Mouse (Mus musculus): Measurements from ENCODE around the gene Tbxa2r. TPM values are rescaled to one million over a fixed set of nuclear protein-coding genes. Genes with fewer than 3 reads are reported as not detected.

Gene Tbxa2r
- polyA plus RNA-seq, 1 experiment from 2014 or later, result 18.3 TPM

DNA sequence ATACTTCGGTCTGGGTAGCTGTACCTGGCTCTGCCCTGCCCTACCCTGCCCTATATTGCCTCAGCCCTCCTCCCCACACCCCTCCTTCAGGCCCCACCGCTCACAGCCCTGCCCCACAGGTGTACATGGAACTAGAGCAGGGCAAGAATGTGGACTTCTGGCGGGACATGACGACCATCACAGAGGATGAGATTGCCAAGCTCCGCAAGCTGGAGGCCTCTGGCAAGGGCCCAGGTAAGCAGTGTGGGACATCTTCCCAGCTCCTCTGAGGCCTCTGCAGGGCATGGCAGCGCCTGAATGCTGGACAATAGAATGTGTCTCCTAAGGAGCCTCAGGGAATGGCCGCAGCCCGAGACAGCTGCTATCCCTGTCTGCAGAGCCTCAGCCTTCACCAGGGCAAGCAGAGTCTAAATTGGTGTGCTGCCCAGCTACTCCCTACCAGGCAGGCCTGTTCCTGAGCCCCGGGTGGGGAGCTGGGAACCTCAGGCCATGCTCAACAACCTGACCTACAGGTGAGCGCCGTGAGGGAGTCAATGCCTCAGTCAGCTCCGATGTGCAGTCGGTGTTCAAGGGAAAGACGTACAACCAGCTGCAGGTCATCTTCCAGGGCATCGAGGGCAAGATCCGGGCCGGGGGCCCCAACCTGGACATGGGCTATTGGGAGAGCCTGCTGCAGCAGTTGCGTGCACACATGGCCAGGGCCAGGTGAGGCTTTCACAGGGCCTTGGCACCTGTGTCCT, 4.6 kb upstream of the Tbxa2r start:
- peaks cover 48% of the 10 kb centered on the region for H3K4me1 ChIP-seq
- no peak overlapping the region for H3K27ac ChIP-seq
- 93% methylated on average over 18 of the region's 18 CpGs for WGBS
- no peaks in the 10 kb centered on the region for H3K27me3 ChIP-seq
- peaks cover 55% of the 10 kb centered on the region for H3K36me3 ChIP-seq
- no peak overlapping the region for H3K9ac ChIP-seq
- H3K4me2 ChIP-seq, result no peak overlapping the region
- no peaks in the 10 kb centered on the region for H3K9me3 ChIP-seq (replicated peaks)
- no peak overlapping the region for H3K4me3 ChIP-seq (replicated peaks)
- no peak for ATAC-seq (replicated peaks; ENCODE audit: low FRiP score)

GRCm38 (mm10) chr10:81325176-81325575, 3.4 kb upstream of the Tbxa2r start:
- WGBS, result 88% methylated on average over 21 of the region's 21 CpGs
- Histone ChIP-seq H3K4me1 (peaks cover 50% of the 10 kb centered on the region), H3K36me3 (peaks cover 54% of the 10 kb centered on the region), H3K9me3 (replicated peaks) (no peaks in the 10 kb centered on the region), H3K27me3 (no peaks in the 10 kb centered on the region), H3K4me2 (no peak overlapping the region), H3K9ac (no peak overlapping the region), H3K4me3 (replicated peaks) (no peak overlapping the region), H3K27ac (0 out of 2 replicates have a peak overlapping the region, but pooled peaks have one; percentile 22)
- ATAC-seq (replicated peaks; ENCODE audit: low FRiP score), result no peak

- ATAC-seq (replicated peaks; ENCODE audit: low FRiP score), result no peak
- H3K27me3 ChIP-seq, result no peaks in the 10 kb centered on the region
- H3K4me2 ChIP-seq, result no peak overlapping the region
- H3K9me3 ChIP-seq (replicated peaks), result no peaks in the 10 kb centered on the region
- no peak overlapping the region for H3K4me3 ChIP-seq (replicated peaks)
- peaks cover 54% of the 10 kb centered on the region for H3K36me3 ChIP-seq
- peaks cover 52% of the 10 kb centered on the region for H3K4me1 ChIP-seq
- no peak overlapping the region for H3K9ac ChIP-seq
- peak overlapping the region; percentile 28 for H3K27ac ChIP-seq
- 91% methylated on average over 18 of the region's 18 CpGs for WGBS
These were observed 2.8 kb upstream of the Tbxa2r start for GRCm38 (mm10) chr10:81325781-81326180.

- Histone ChIP-seq H3K36me3 (peaks cover 54% of the 10 kb centered on the region), H3K4me3 (replicated peaks) (no peak overlapping the region), H3K27me3 (no peaks in the 10 kb centered on the region), H3K9ac (no peak overlapping the region), H3K4me1 (peaks cover 53% of the 10 kb centered on the region), H3K4me2 (no peak overlapping the region), H3K27ac (peak overlapping the region; percentile 87), H3K9me3 (replicated peaks) (no peaks in the 10 kb centered on the region)
- 77% methylated on average over 6 of the region's 6 CpGs for WGBS
- no peak for ATAC-seq (replicated peaks; ENCODE audit: low FRiP score)
These were observed 1.7 kb upstream of the Tbxa2r start for GRCm38 (mm10) chr10:81326858-81327257.

DNA sequence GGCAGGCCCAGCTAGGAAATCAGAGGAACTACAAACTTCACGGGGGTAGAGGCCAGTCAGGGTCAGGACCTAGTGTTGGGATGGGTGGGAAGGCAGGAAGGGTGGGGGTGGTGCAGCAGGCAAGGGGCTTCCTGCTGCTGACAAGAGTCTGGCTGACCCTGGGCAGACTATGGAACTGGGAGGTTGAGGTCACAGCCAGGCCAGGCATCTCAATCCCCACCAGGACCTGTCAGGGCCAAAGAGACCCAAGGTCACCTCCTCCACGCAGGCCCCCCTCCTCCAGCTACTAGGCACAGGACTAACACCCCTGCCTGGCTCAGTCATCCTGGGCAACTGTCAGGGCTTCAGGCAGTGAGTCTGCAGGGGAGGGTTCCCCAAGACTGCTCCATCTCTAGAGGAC, 572 bp upstream of the Tbxa2r start:
- H3K4me2 ChIP-seq, result peak overlapping the region; percentile 49
- H3K27me3 ChIP-seq, result peaks cover 9% of the 10 kb centered on the region; the same call in 1 of the 2 replicates
- 0 out of 2 replicates have a peak overlapping the region, but pooled peaks have one; percentile 14 for H3K9ac ChIP-seq
- 0 out of 2 replicates have a peak overlapping the region, but pooled peaks have one; percentile 25 for H3K4me3 ChIP-seq (replicated peaks)
- ATAC-seq (replicated peaks; ENCODE audit: low FRiP score), result no peak
- peaks cover 44% of the 10 kb centered on the region for H3K36me3 ChIP-seq
- H3K27ac ChIP-seq, result peak overlapping the region; percentile 87
- H3K4me1 ChIP-seq, result peaks cover 50% of the 10 kb centered on the region
- 21% methylated on average over 2 of the region's 2 CpGs for WGBS
- no peaks in the 10 kb centered on the region for H3K9me3 ChIP-seq (replicated peaks)

DNA sequence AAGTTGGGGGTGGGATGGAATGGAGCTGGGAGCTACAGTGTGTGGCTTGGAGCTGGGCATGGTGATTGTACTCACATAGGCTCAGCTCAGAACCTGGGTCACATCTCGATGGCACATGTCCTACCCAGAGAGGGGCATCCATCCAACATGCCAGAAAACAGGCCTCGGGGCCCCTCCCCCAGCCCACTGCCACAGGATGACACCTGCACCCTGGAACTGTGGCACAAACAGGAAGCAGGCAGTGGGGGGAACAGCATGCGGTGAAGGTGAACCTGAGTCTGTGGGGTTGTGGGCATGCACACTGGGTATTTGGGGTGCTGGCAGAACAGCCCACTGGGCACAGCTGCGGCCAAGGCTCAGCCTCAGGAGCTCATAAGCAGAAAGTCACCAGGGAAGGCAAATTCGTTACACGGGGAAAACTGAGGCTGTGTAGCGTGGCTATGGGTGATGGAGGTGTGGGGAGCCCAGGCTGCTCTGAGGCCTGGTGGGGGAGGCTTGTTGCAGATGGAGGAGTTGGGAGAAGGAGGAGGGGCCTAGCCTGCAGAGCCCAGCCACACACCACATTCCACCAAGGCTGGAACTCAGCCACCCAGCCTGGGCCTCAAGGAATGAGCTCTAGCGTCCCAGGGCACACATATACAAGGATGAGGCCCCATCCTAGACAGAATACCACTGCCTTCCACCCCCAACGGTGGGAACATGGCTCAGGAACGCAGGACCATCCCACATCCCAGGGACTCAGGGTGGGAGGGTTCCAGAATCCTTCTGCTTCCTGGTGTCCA, 854 bp downstream of the Tbxa2r start:
- Histone ChIP-seq H3K9ac (peak overlapping the region; percentile 11), H3K4me1 (peaks cover 47% of the 10 kb centered on the region), H3K36me3 (peaks cover 30% of the 10 kb centered on the region), H3K4me3 (replicated peaks) (peak overlapping the region; percentile 25), H3K27ac (peak overlapping the region; percentile 87), H3K27me3 (peaks cover 15% of the 10 kb centered on the region; the same call in 1 of the 2 replicates), H3K4me2 (peak overlapping the region; percentile 49), H3K9me3 (replicated peaks) (no peaks in the 10 kb centered on the region)
- ATAC-seq (replicated peaks; ENCODE audit: low FRiP score), result peak; percentile 61
- whole genome bisulfite sequencing, result 48% methylated on average over 10 of the region's 10 CpGs

DNA sequence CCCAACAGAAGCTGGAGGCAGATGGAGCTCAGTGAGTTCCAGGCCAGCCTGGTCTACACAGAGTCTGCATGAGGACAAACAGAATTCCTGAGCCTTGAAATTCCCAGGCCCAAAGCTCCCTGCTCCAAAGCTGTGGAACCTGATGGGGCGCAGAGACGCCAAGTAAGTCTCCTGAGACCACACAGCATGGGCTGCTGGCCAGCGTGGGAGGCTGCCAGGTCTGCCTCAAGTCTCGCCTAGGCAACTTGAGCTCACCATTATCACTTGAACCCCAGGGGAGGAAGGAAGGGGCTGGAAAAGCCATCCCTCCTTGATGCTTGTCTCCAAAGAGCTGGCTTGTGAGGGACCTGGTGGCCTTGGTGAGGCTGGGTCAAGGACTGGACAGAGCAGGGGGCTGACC, 1.5 kb downstream of the Tbxa2r start:
- H3K9ac ChIP-seq, result peak overlapping the region; percentile 11; the same call in 1 of the 2 replicates
- ATAC-seq (replicated peaks; ENCODE audit: low FRiP score), result no peak
- peak overlapping the region; percentile 87 for H3K27ac ChIP-seq
- H3K4me2 ChIP-seq, result peak overlapping the region; percentile 49
- H3K36me3 ChIP-seq, result peaks cover 24% of the 10 kb centered on the region
- H3K4me3 ChIP-seq (replicated peaks), result peak overlapping the region; percentile 25
- peaks cover 15% of the 10 kb centered on the region; the same call in 1 of the 2 replicates for H3K27me3 ChIP-seq
- peaks cover 54% of the 10 kb centered on the region for H3K4me1 ChIP-seq
- no peaks in the 10 kb centered on the region for H3K9me3 ChIP-seq (replicated peaks)
- 64% methylated on average over 4 of the region's 4 CpGs for WGBS

GRCm38 (mm10) chr10:81332277-81332676, 3.7 kb downstream of the Tbxa2r start:
- Histone ChIP-seq H3K36me3 (peaks cover under 1% of the 10 kb centered on the region), H3K27me3 (peaks cover 16% of the 10 kb centered on the region; the same call in 1 of the 2 replicates), H3K4me3 (replicated peaks) (peak overlapping the region; percentile 27), H3K4me2 (peak overlapping the region; percentile 50), H3K9me3 (replicated peaks) (no peaks in the 10 kb centered on the region), H3K4me1 (peaks cover 66% of the 10 kb centered on the region), H3K27ac (no peak overlapping the region), H3K9ac (peak overlapping the region; percentile 21; the same call in 1 of the 2 replicates)
- 24% methylated on average over 29 of the region's 29 CpGs for WGBS
- no peak for ATAC-seq (replicated peaks; ENCODE audit: low FRiP score)

- H3K9ac ChIP-seq, result no peak overlapping the region
- peaks cover 29% of the 10 kb centered on the region for H3K27me3 ChIP-seq
- 50% methylated on average over 11 of the region's 11 CpGs for WGBS
- no peaks in the 10 kb centered on the region for H3K36me3 ChIP-seq
- peak overlapping the region; percentile 83 for H3K27ac ChIP-seq
- H3K9me3 ChIP-seq (replicated peaks), result no peaks in the 10 kb centered on the region
- 0 out of 2 replicates have a peak overlapping the region, but pooled peaks have one; percentile 30 for H3K4me2 ChIP-seq
- H3K4me3 ChIP-seq (replicated peaks), result no peak overlapping the region
- no peak for ATAC-seq (replicated peaks; ENCODE audit: low FRiP score)
- H3K4me1 ChIP-seq, result peaks cover 53% of the 10 kb centered on the region
These were observed 5.8 kb downstream of the Tbxa2r start for GRCm38 (mm10) chr10:81334324-81334723.

- peaks cover 33% of the 10 kb centered on the region for H3K27me3 ChIP-seq
- ATAC-seq (replicated peaks; ENCODE audit: low FRiP score), result peak; percentile 63
- H3K9me3 ChIP-seq (replicated peaks), result no peaks in the 10 kb centered on the region
- WGBS, result 28% methylated on average over 19 of the region's 19 CpGs
- H3K36me3 ChIP-seq, result no peaks in the 10 kb centered on the region
- H3K9ac ChIP-seq, result no peak overlapping the region
- peaks cover 45% of the 10 kb centered on the region for H3K4me1 ChIP-seq
- peak overlapping the region; percentile 30; the same call in 1 of the 2 replicates for H3K4me2 ChIP-seq
- peak overlapping the region; percentile 84 for H3K27ac ChIP-seq
- no peak overlapping the region for H3K4me3 ChIP-seq (replicated peaks)
These were observed 7.1 kb downstream of the Tbxa2r start for GRCm38 (mm10) chr10:81335393-81336340.

DNA sequence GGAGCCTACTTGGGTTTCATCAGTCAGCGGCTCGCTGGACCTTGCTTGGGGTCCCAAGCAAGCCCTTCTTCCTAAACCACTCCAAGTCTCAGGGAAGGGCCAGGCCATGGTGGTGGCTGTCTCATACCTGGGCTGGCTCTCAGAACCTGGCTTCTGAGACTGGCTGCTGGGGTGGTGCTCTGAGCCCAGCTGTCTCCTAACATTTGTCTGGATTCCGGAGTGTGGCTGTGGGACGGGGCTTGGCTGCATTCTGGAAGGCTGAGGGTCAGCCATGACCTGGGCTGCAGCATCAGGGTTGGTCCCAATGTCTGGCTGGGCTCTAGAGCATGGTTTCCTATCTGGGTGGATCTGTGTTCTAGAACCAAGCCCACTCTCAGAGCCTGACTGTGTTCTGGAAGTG, 8.0 kb downstream of the Tbxa2r start:
- WGBS, result 91% methylated on average over 4 of the region's 4 CpGs
- ATAC-seq (replicated peaks; ENCODE audit: low FRiP score), result no peak

More for the DNA sequence above, 8.0 kb downstream of the Tbxa2r start:
- H3K4me2 ChIP-seq, result no peak overlapping the region
- no peak overlapping the region for H3K9ac ChIP-seq
- H3K4me3 ChIP-seq (replicated peaks), result no peak overlapping the region
- no peaks in the 10 kb centered on the region for H3K36me3 ChIP-seq
- H3K27me3 ChIP-seq, result peaks cover 42% of the 10 kb centered on the region
- peak overlapping the region; percentile 84 for H3K27ac ChIP-seq
- peaks cover 51% of the 10 kb centered on the region for H3K4me1 ChIP-seq
- H3K9me3 ChIP-seq (replicated peaks), result no peaks in the 10 kb centered on the region
